Mouse (Mus musculus) thymus, postnatal 0 days (tissue): ENCODE measurements around the gene Atp2b1. TPM values are rescaled to one million over a fixed set of nuclear protein-coding genes. Genes with fewer than 3 reads are reported as not detected.

ENCODE experiments used
- DNase-seq: peaks from one replicate; pipeline ENCODE4 v3.0.0-alpha.2; 2015; ENCODE audit warnings: low spot score
- polyA plus RNA-seq: library from polyadenylated mRNA; unstranded; fragments of >200 nt; fragmentation: Nextera tagmentation; extraction: Ambion mirVana; gene quantifications from 2 replicates; pipeline ENCODE4 v1.2.1, GENCODE M21; 2015

Gene Atp2b1
- polyA plus RNA-seq, 1 experiment from 2014 or later = 79.8 TPM

- peak; percentile 21 for DNase-seq
These were observed 2.0 kb downstream of the Atp2b1 start for GRCm38 (mm10) chr10:98916011-98916780.

DNA sequence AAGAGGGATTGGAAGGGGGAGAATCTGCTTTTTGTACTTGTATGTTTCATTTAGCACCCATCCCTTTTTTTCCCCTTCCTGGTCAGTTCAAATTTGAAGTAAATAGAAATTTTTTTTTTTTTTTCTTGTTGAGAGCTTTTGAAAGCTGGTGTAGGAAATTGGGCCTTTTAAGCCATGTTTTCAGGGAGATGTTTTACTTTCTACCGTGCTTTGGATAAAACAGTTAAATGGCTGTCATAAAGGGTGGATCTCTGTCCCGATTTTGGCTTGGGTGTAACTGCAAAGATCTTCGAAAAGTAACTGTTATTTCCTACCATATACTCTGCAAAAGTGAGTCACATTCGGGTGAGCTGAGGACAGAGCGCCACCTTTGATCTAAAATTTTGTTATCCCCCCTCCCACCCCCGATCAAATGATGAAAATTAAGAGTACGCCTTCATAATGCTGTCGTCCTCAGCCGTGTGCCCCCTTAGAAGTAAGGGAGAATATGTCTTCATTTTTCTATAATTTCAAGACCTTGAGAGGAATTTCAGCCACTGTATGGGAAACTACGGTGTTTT, 2.7 kb downstream of the Atp2b1 start:
- no peak for DNase-seq

DNA sequence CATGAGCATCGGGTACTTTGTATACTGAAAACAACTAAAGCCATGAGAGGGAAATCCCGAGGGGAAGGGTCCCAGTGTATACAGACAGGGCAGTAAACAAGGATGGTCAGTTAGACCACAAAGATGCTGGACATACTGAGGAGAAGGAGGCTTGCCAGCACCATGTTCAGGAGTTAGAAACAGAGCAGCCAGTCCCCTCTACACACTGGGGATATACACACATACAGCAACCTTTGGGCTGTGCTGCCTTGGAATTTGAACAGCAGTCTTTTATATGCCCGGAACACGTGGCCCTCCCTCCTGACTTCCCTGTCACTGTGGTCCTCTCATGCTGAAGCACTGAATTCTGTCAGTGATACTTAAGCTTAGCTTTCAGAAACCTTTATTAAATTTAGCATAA, 10.9 kb downstream of the Atp2b1 start:
- no peak for DNase-seq

DNA sequence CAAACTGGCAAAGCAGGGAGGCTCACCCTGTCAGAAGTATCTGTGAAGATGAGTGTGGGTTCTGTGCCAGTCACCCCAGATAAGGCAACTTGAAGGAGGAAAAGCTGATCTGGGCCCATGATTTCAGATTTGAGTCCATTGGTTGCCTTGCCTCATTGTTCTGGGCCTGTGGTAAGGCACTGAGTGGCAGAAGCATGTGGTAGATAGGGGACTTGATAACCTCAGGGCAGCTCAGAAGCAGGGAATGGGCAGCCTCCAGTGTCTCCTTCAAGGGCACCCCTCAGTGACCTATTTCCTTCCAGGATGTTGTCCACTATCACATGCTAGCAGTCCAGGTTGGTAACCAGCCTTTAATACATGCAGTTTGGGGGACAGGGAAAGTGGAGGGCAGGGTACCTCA, 12.8 kb downstream of the Atp2b1 start:
- DNase-seq = no peak

GRCm38 (mm10) chr10:98929444-98929843, 15.2 kb downstream of the Atp2b1 start:
- no peak for DNase-seq

GRCm38 (mm10) chr10:98930143-98930542, 15.9 kb downstream of the Atp2b1 start:
- DNase-seq = no peak

DNA sequence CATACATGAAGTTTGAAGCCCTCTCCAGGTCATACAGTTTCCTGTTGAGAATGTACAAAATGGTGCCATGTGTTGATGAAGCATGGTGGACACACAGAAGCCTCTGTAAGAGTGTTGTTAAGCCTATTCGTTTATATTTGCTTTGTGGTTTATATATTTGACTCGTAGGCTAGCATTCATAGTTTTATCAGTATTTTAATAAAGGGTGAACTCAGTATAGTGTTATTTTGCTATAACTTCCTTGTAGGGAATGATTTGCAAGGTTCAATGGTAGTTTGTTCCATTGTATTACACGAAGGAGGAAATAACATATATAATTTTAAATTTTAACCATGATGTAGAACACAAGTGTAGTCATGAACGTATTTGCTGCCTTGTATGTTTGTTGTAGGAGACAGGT, 25.9 kb downstream of the Atp2b1 start:
- DNase-seq = no peak

DNA sequence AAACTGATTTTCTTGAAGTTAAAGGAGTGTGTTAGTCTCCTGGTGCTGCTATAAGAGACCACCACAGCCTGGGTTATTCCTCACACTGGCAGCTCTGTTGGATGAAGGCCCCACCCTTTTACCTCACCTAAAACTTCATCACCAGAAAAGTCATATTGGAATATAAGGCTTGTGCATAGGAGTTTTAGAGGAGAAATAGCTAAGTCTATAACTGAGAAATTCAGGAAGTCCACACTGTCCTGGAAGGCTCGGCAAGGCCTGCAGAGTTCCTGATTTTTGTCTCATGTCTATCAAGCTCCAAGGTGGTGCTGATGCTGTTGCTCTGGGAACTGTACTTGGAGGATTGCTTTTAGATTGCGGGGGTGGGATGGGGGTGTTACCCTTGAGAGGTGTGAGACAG, 26.6 kb downstream of the Atp2b1 start:
- DNase-seq = no peak

GRCm38 (mm10) chr10:98941991-98942390, 27.8 kb downstream of the Atp2b1 start:
- DNase-seq = no peak

GRCm38 (mm10) chr10:98942999-98943398, 28.8 kb downstream of the Atp2b1 start:
- DNase-seq = no peak

GRCm38 (mm10) chr10:98943894-98944293, 29.7 kb downstream of the Atp2b1 start:
- no peak for DNase-seq

GRCm38 (mm10) chr10:98946031-98946791, 32.0 kb downstream of the Atp2b1 start:
- DNase-seq = peak; percentile 31

GRCm38 (mm10) chr10:98947206-98947605, 33.0 kb downstream of the Atp2b1 start:
- DNase-seq = no peak

DNA sequence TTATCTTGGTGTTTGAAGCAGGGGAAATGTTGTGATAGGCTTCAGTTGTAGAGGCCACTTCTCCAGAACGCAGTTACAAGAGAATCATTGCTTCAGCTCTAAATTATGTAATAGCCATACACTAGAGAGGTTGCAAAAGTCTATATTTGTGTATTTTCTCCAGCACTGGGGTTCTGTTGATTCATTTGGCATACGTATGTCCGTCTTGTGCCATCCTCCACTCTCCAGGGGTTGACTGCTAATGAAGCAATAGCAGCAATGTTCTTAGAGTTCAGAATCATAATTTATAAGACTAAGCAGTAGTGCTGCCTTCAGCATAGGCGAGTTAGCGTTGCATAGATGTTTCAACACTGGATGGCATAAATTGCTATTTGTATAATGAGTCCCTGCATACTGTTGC, 33.9 kb downstream of the Atp2b1 start:
- DNase-seq = no peak

GRCm38 (mm10) chr10:98949750-98950149, 35.5 kb downstream of the Atp2b1 start:
- no peak for DNase-seq

DNA sequence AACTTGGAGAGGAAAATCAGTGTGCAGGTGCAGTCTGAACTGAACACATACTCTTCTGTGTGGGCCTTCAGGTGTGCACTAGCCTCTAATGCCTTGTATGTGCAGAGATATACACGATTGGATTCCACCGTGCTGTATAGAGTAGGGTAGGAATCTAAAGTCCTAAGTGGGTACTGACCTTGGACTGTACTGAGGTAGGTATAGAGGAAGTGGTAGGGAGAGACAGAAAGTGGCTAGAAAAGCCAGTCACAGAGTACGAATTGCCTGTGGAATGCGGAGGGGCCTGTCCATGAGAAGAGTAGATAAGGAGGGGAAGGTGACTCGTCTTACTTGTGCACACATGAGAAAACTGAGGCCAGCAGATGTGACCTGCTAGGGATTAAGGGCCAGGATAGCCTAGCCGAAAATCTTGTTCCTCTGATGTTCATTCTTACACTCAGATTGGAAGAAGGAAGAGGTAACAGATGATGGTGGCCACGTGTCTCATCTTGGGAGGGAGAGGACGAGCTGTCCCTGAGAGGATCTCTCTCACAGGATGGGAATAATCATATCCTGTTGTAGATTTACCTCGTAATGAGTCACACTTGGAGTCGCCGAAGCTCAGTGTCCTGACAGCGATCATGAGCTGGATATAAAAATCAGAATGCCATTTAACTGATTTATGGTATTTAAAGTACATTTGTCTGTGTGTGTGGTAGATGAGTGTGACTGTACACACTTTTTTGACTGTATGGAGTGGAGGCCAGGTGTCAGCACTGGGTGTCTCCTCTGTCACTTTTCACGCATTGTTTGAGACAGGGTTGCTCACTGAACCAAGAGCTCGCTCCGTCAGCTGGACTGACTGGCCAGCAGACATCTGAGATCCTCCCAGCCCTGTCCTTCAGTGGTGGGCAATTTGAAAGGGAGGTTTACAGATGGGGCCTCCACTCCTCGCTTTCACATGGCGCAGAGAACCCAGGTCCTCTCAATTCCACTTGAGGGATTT, 37.4 kb downstream of the Atp2b1 start:
- DNase-seq = no peak

- DNase-seq = peak; percentile 9
These were observed 40.2 kb downstream of the Atp2b1 start for GRCm38 (mm10) chr10:98954230-98954993.

- DNase-seq = no peak
These were observed 41.9 kb downstream of the Atp2b1 start for GRCm38 (mm10) chr10:98956124-98956523.

DNA sequence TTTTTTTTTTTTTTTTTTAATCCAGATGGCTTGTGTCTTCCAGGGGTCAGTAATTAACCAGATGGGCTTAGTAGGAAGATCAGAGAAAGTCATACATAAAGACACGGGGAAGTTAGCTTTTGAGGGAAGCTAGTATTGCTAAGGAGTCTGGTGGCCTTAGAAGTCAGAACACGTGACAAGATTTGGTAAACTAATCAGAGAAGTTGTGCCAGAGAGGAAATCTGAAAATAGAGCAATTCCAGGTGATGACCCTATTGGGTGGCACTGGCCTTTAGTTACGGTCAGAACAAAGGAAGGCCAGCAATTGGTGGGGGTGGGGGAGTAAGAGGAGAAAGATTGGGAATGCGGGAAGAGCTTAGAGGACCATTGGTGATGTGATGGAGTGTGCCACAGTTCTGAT, 44.5 kb downstream of the Atp2b1 start:
- DNase-seq = no peak

- no peak for DNase-seq
These were observed 45.2 kb downstream of the Atp2b1 start for GRCm38 (mm10) chr10:98959385-98959784.
